Mouse (Mus musculus): Measurements from ENCODE around the gene 1110065P20Rik. TPM values are rescaled to one million over a fixed set of nuclear protein-coding genes. Genes with fewer than 3 reads are reported as not detected.

The 1110065P20Rik gene
- polyA plus RNA-seq, 1 experiment from 2014 or later = 40.8 TPM

- no peak overlapping the region for H3K4me3 ChIP-seq (ENCODE audit: low read length)
- no peaks in the 10 kb centered on the region for H3K4me1 ChIP-seq (ENCODE audit: control insufficient read depth, insufficient read depth, low read length)
- no peak overlapping the region for H3K27ac ChIP-seq (ENCODE audit: low read length)
- H3K9ac ChIP-seq (ENCODE audit: low read length) = no peak overlapping the region
- H3K4me2 ChIP-seq (ENCODE audit: low read depth, low read length) = no peak overlapping the region
- peaks cover 22% of the 10 kb centered on the region for H3K36me3 ChIP-seq (ENCODE audit: control insufficient read depth, insufficient read depth)
- 94% methylated on average over 21 of the region's 21 CpGs for WGBS
- H3K9me3 ChIP-seq (replicated peaks; ENCODE audit: control insufficient read depth, low read length) = no peaks in the 10 kb centered on the region
- H3K27me3 ChIP-seq (ENCODE audit: control insufficient read depth, insufficient read depth, low read length) = no peaks in the 10 kb centered on the region
- ATAC-seq (replicated peaks; ENCODE audit: extremely low read depth, insufficient read depth, low FRiP score) = no peak
Observed at GRCm38 (mm10) chr4:124825371-124825965, 25.5 kb downstream of the 1110065P20Rik start.

GRCm38 (mm10) chr4:124824967-124825366, 26.0 kb downstream of the 1110065P20Rik start:
- H3K27ac ChIP-seq (ENCODE audit: low read length) = no peak overlapping the region
- WGBS = 86% methylated on average over 6 of the region's 6 CpGs
- H3K9ac ChIP-seq (ENCODE audit: low read length) = no peak overlapping the region
- H3K4me2 ChIP-seq (ENCODE audit: low read depth, low read length) = no peak overlapping the region
- H3K4me1 ChIP-seq (ENCODE audit: control insufficient read depth, insufficient read depth, low read length) = no peaks in the 10 kb centered on the region
- ATAC-seq (replicated peaks; ENCODE audit: extremely low read depth, insufficient read depth, low FRiP score) = no peak
- H3K36me3 ChIP-seq (ENCODE audit: control insufficient read depth, insufficient read depth) = peaks cover 22% of the 10 kb centered on the region
- no peaks in the 10 kb centered on the region for H3K27me3 ChIP-seq (ENCODE audit: control insufficient read depth, insufficient read depth, low read length)
- no peak overlapping the region for H3K4me3 ChIP-seq (ENCODE audit: low read length)
- no peaks in the 10 kb centered on the region for H3K9me3 ChIP-seq (replicated peaks; ENCODE audit: control insufficient read depth, low read length)

GRCm38 (mm10) chr4:124818832-124819231, 32.2 kb downstream of the 1110065P20Rik start:
- no peaks in the 10 kb centered on the region for H3K9me3 ChIP-seq (replicated peaks; ENCODE audit: control insufficient read depth, low read length)
- H3K9ac ChIP-seq (ENCODE audit: low read length) = no peak overlapping the region
- peaks cover 7% of the 10 kb centered on the region for H3K4me1 ChIP-seq (ENCODE audit: control insufficient read depth, insufficient read depth, low read length)
- no peak overlapping the region for H3K4me2 ChIP-seq (ENCODE audit: low read depth, low read length)
- no peak overlapping the region for H3K27ac ChIP-seq (ENCODE audit: low read length)
- H3K27me3 ChIP-seq (ENCODE audit: control insufficient read depth, insufficient read depth, low read length) = no peaks in the 10 kb centered on the region
- peaks cover 9% of the 10 kb centered on the region for H3K36me3 ChIP-seq (ENCODE audit: control insufficient read depth, insufficient read depth)
- WGBS = 91% methylated on average over 4 of the region's 4 CpGs
- H3K4me3 ChIP-seq (ENCODE audit: low read length) = no peak overlapping the region
- no peak for ATAC-seq (replicated peaks; ENCODE audit: extremely low read depth, insufficient read depth, low FRiP score)

GRCm38 (mm10) chr4:124817803-124818202, 33.2 kb downstream of the 1110065P20Rik start:
- Histone ChIP-seq H3K4me3 (ENCODE audit: low read length) (0 out of 2 replicates have a peak overlapping the region, but pooled peaks have one; percentile 6), H3K27me3 (ENCODE audit: control insufficient read depth, insufficient read depth, low read length) (no peaks in the 10 kb centered on the region), H3K9ac (ENCODE audit: low read length) (peak overlapping the region; percentile 30; the same call in 1 of the 2 replicates), H3K36me3 (ENCODE audit: control insufficient read depth, insufficient read depth) (peaks cover 5% of the 10 kb centered on the region), H3K27ac (ENCODE audit: low read length) (no peak overlapping the region), H3K4me2 (ENCODE audit: low read depth, low read length) (peak overlapping the region; percentile 30; the same call in 1 of the 2 replicates), H3K4me1 (ENCODE audit: control insufficient read depth, insufficient read depth, low read length) (peaks cover 7% of the 10 kb centered on the region), H3K9me3 (replicated peaks; ENCODE audit: control insufficient read depth, low read length) (no peaks in the 10 kb centered on the region)
- ATAC-seq (replicated peaks; ENCODE audit: extremely low read depth, insufficient read depth, low FRiP score) = peak; percentile 90
- 15% methylated on average over 6 of the region's 6 CpGs for WGBS

- H3K4me1 ChIP-seq (ENCODE audit: control insufficient read depth, insufficient read depth, low read length) = peaks cover 7% of the 10 kb centered on the region
- H3K27ac ChIP-seq (ENCODE audit: low read length) = no peak overlapping the region
- H3K27me3 ChIP-seq (ENCODE audit: control insufficient read depth, insufficient read depth, low read length) = no peaks in the 10 kb centered on the region
- ATAC-seq (replicated peaks; ENCODE audit: extremely low read depth, insufficient read depth, low FRiP score) = no peak
- WGBS = 89% methylated on average over 11 of the region's 11 CpGs
- no peak overlapping the region for H3K4me3 ChIP-seq (ENCODE audit: low read length)
- no peak overlapping the region for H3K9ac ChIP-seq (ENCODE audit: low read length)
- no peaks in the 10 kb centered on the region; the same call in 1 of the 2 replicates for H3K36me3 ChIP-seq (ENCODE audit: control insufficient read depth, insufficient read depth)
- no peaks in the 10 kb centered on the region for H3K9me3 ChIP-seq (replicated peaks; ENCODE audit: control insufficient read depth, low read length)
- H3K4me2 ChIP-seq (ENCODE audit: low read depth, low read length) = no peak overlapping the region
Observed at GRCm38 (mm10) chr4:124815901-124816300, 35.1 kb downstream of the 1110065P20Rik start.

- Histone ChIP-seq H3K4me1 (ENCODE audit: control insufficient read depth, insufficient read depth, low read length) (no peaks in the 10 kb centered on the region), H3K9me3 (replicated peaks; ENCODE audit: control insufficient read depth, low read length) (no peaks in the 10 kb centered on the region), H3K4me3 (ENCODE audit: low read length) (no peak overlapping the region), H3K36me3 (ENCODE audit: control insufficient read depth, insufficient read depth) (peaks cover 2% of the 10 kb centered on the region), H3K27ac (ENCODE audit: low read length) (no peak overlapping the region), H3K9ac (ENCODE audit: low read length) (no peak overlapping the region), H3K27me3 (ENCODE audit: control insufficient read depth, insufficient read depth, low read length) (no peaks in the 10 kb centered on the region), H3K4me2 (ENCODE audit: low read depth, low read length) (no peak overlapping the region)
- WGBS = 60% methylated on average over 9 of the region's 9 CpGs
- ATAC-seq (replicated peaks; ENCODE audit: extremely low read depth, insufficient read depth, low FRiP score) = no peak
Observed at GRCm38 (mm10) chr4:124811347-124811975, 39.5 kb downstream of the 1110065P20Rik start.

GRCm38 (mm10) chr4:124810056-124810455, 40.9 kb downstream of the 1110065P20Rik start:
- no peak overlapping the region for H3K4me2 ChIP-seq (ENCODE audit: low read depth, low read length)
- no peak overlapping the region for H3K9ac ChIP-seq (ENCODE audit: low read length)
- H3K9me3 ChIP-seq (replicated peaks; ENCODE audit: control insufficient read depth, low read length) = no peaks in the 10 kb centered on the region
- ATAC-seq (replicated peaks; ENCODE audit: extremely low read depth, insufficient read depth, low FRiP score) = no peak
- H3K36me3 ChIP-seq (ENCODE audit: control insufficient read depth, insufficient read depth) = peaks cover 13% of the 10 kb centered on the region
- H3K27ac ChIP-seq (ENCODE audit: low read length) = no peak overlapping the region
- no peak overlapping the region for H3K4me3 ChIP-seq (ENCODE audit: low read length)
- H3K27me3 ChIP-seq (ENCODE audit: control insufficient read depth, insufficient read depth, low read length) = no peaks in the 10 kb centered on the region
- H3K4me1 ChIP-seq (ENCODE audit: control insufficient read depth, insufficient read depth, low read length) = no peaks in the 10 kb centered on the region
- WGBS = 92% methylated on average over 7 of the region's 7 CpGs

- no peaks in the 10 kb centered on the region for H3K27me3 ChIP-seq (ENCODE audit: control insufficient read depth, insufficient read depth, low read length)
- H3K9ac ChIP-seq (ENCODE audit: low read length) = no peak overlapping the region
- no peaks in the 10 kb centered on the region for H3K9me3 ChIP-seq (replicated peaks; ENCODE audit: control insufficient read depth, low read length)
- H3K27ac ChIP-seq (ENCODE audit: low read length) = no peak overlapping the region
- no peak overlapping the region for H3K4me2 ChIP-seq (ENCODE audit: low read depth, low read length)
- ATAC-seq (replicated peaks; ENCODE audit: extremely low read depth, insufficient read depth, low FRiP score) = no peak
- WGBS = 80% methylated on average over 9 of the region's 9 CpGs
- H3K4me3 ChIP-seq (ENCODE audit: low read length) = no peak overlapping the region
- H3K4me1 ChIP-seq (ENCODE audit: control insufficient read depth, insufficient read depth, low read length) = no peaks in the 10 kb centered on the region
- peaks cover 18% of the 10 kb centered on the region for H3K36me3 ChIP-seq (ENCODE audit: control insufficient read depth, insufficient read depth)
Observed at GRCm38 (mm10) chr4:124809136-124809883, 41.7 kb downstream of the 1110065P20Rik start.

- 0 out of 2 replicates have a peak, but pooled peaks have one; percentile 28 for ATAC-seq (replicated peaks; ENCODE audit: extremely low read depth, insufficient read depth, low FRiP score)
- Histone ChIP-seq H3K27me3 (ENCODE audit: control insufficient read depth, insufficient read depth, low read length) (no peaks in the 10 kb centered on the region), H3K36me3 (ENCODE audit: control insufficient read depth, insufficient read depth) (peaks cover 18% of the 10 kb centered on the region), H3K27ac (ENCODE audit: low read length) (peak overlapping the region; percentile 13; the same call in 1 of the 2 replicates), H3K4me3 (ENCODE audit: low read length) (no peak overlapping the region), H3K4me1 (ENCODE audit: control insufficient read depth, insufficient read depth, low read length) (peaks cover 2% of the 10 kb centered on the region), H3K9me3 (replicated peaks; ENCODE audit: control insufficient read depth, low read length) (no peaks in the 10 kb centered on the region), H3K9ac (ENCODE audit: low read length) (no peak overlapping the region; the same call in 1 of the 2 replicates), H3K4me2 (ENCODE audit: low read depth, low read length) (no peak overlapping the region)
- 65% methylated on average over 5 of the region's 5 CpGs for WGBS
Observed at GRCm38 (mm10) chr4:124808511-124808910, 42.5 kb downstream of the 1110065P20Rik start.

Measured in heart, embryonic 16.5 days (tissue).